Mouse (Mus musculus) ES-Bruce4 (cell line): ENCODE results near the gene Trmt1.
A peak's percentile ranks its signal among the peaks of the same experiment; 100 is the strongest.

Source experiments
- CTCF ChIP-seq: IDR thresholded peaks from one replicate; pipeline ENCODE4 v1.8.1; 2011; ENCODE audit warnings: low read depth, low read length
- EP300 ChIP-seq: IDR thresholded peaks from 2 replicates; pipeline ENCODE4 v1.6.1; 2011; ENCODE audit warnings: low read depth, low read length; ENCODE audit not compliant: insufficient read depth
- POLR2A ChIP-seq: IDR thresholded peaks from one replicate; pipeline ENCODE4 v1.8.1; 2011; ENCODE audit warnings: low read length; ENCODE audit not compliant: insufficient read depth

DNA sequence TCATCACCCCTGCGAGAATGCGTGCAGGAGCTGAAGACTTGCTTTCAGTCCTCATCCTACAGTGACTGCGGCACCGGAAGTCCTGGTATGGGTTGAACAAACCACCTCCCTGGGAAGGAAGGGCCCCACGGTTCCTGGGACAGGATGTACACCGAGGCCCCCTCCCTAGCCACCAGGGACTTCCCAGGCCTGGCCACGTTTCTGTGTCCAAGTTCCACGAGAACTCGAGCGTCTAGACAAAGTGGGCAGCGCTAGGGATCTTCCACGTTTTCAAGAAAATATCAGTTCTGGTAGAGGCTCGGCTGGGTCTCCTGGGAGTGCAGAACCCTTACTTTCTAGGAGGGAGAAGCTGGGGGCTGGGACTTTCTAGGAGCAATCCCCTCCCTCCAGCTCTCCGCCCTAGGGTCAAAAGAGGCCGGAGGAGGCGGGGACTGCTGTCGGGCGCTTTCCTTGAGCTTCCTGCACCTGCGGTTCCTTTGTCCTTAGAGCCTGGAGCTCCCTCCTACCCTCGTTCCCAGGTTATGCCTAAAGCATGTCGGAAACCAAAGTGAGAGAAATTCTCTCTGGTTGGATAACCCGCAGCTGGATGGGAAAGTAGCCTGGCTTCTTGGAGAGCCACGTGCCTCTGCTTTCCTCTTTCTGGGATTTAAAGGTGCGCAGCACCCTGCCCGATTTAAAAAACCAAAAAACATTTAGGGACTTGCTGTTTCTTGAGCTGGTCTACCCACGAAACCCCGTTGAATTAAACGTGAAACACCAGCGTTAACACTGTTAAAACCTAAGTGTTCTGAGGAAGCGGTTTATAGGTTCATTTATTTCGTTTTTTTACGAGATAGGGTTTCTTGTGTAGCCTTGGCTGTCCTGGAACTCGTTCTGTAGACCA, 25.9 kb upstream of the Trmt1 start:
- TF ChIP-seq CTCF (no peak), POLR2A (peak; percentile 48), EP300 (no peak)
